Mouse (Mus musculus) olfactory bulb, adult 2 months (tissue): ENCODE results near the gene Asmt. TPM values are rescaled to one million over a fixed set of nuclear protein-coding genes. Genes with fewer than 3 reads are reported as not detected.

Source experiments
- H3K27ac ChIP-seq: fragments of 200-500 bp; 2 replicates; pipeline ENCODE4 v1.5.1; 2012; ENCODE audit warnings: low read depth, low read length; ENCODE audit not compliant: insufficient read depth
- H3K4me1 ChIP-seq: fragments of 200-500 bp; 2 replicates; pipeline ENCODE4 v1.6.1; 2012; ENCODE audit warnings: low read length; ENCODE audit not compliant: control insufficient read depth, insufficient read depth
- H3K4me3 ChIP-seq: fragments of 200-500 bp; 2 replicates; pipeline ENCODE4 v1.5.1; 2012; ENCODE audit warnings: mild to moderate bottlenecking, low read depth, low read length, moderate library complexity; ENCODE audit not compliant: insufficient read depth
- CTCF ChIP-seq: fragments of 200-500 bp; IDR thresholded peaks from 2 replicates; pipeline ENCODE4 v1.5.1; 2012; ENCODE audit warnings: low read depth, mild to moderate bottlenecking, low read length, moderate library complexity; ENCODE audit not compliant: insufficient read depth
- POLR2A ChIP-seq: fragments of 200-500 bp; IDR thresholded peaks from 2 replicates; pipeline ENCODE4 v1.6.1; 2012; ENCODE audit warnings: mild to moderate bottlenecking, low read depth, low read length, moderate library complexity; ENCODE audit not compliant: insufficient read depth
- WGBS: fragments of 180-500 bp; shearing (Covaris S2); methylation state at CpG from one replicate; pipeline ENCODE4 v1.1.7; 2018; 5-methylcytosine and 5-hydroxymethylcytosine counted together
- polyA plus RNA-seq: library from polyadenylated mRNA; stranded (reverse); fragments of >200 nt; gene quantifications from 2 replicates; pipeline ENCODE4 v1.2.4, GENCODE M21; 2012; ENCODE audit warnings: low replicate concordance; ENCODE audit not compliant: missing spikeins, insufficient read depth, insufficient read length

Asmt gene
- not detected in 2 replicates for polyA plus RNA-seq

DNA sequence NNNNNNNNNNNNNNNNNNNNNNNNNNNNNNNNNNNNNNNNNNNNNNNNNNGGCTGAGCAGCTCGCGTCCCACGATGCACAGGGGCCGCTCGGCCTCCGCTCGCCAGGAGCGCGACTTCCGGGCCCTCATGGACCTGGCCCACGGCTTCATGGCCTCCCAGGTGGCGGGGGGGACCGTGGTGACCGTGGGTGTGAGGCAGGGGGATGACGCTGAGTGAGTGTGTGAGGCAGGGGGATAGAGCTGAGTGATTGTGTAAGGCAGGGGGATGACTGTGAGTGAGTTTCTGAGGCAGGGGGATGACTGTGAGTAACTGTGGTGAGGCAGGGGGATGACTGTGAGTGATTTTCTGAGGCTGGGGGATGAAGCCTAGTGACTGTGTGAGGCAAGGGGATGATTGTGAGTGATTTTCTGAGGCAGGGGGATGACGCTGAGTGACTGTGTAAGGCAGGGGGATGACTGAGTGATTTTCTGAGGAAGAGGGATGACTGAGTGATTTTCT lies at the start of gene Asmt:
TSS of gene Asmt (plus strand) at position 51 of the 499 bp plus-strand sequence.
- no peak within 1 kb of the TSS for H3K4me3 ChIP-seq
- 92% methylated on average over 14 of the region's 16 CpGs for WGBS
- H3K4me1 ChIP-seq = no peaks in the 10 kb centered on the region
- H3K27ac ChIP-seq = no peak within 1 kb of the TSS
- TF ChIP-seq POLR2A (no peak), CTCF (no peak)

GRCm38 (mm10) chrX:170673233-170673951 lies 948 bp downstream of the Asmt start:
- WGBS = 78% methylated on average over 42 of the region's 42 CpGs
- no peak overlapping the region for H3K4me3 ChIP-seq

DNA sequence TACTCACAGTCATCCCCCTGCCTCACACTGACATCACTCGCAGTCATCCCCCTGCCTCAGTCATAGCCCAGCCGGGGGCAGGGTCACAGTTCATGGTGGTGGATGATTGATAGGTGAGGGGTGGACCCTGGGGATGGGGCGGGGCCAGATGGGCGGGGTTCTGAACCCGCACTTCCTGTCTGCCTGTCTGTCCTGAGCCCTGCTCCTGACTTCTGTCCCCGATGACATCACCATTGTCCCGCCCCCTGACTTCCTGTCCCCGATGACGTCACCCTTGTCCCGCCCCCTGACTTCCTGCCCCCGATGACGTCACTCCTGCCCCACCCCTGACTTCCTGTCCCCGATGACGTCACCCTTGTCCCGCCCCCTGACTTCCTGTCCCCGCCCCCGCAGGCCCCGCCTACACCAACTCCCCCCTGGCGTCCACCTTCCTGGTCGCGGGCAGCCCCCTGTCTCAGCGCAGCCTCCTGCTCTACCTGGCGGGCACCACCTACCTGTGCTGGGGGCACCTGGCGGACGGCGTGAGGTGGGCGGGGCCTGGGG lies 1.9 kb downstream of the Asmt start:
- H3K4me3 ChIP-seq = peak overlapping the region; percentile 22; the same call in 1 of the 2 replicates
- 78% methylated on average over 27 of the region's 27 CpGs for WGBS
- H3K27ac ChIP-seq = no peak overlapping the region
- H3K4me1 ChIP-seq = no peaks in the 10 kb centered on the region
- TF ChIP-seq CTCF (no peak), POLR2A (no peak)

More at GRCm38 (mm10) chrX:170673233-170673951, 948 bp downstream of the Asmt start:
- no peak for TF ChIP-seq CTCF
- TF ChIP-seq POLR2A = no peak
- Histone ChIP-seq H3K27ac (no peak overlapping the region), H3K4me1 (no peaks in the 10 kb centered on the region)

DNA sequence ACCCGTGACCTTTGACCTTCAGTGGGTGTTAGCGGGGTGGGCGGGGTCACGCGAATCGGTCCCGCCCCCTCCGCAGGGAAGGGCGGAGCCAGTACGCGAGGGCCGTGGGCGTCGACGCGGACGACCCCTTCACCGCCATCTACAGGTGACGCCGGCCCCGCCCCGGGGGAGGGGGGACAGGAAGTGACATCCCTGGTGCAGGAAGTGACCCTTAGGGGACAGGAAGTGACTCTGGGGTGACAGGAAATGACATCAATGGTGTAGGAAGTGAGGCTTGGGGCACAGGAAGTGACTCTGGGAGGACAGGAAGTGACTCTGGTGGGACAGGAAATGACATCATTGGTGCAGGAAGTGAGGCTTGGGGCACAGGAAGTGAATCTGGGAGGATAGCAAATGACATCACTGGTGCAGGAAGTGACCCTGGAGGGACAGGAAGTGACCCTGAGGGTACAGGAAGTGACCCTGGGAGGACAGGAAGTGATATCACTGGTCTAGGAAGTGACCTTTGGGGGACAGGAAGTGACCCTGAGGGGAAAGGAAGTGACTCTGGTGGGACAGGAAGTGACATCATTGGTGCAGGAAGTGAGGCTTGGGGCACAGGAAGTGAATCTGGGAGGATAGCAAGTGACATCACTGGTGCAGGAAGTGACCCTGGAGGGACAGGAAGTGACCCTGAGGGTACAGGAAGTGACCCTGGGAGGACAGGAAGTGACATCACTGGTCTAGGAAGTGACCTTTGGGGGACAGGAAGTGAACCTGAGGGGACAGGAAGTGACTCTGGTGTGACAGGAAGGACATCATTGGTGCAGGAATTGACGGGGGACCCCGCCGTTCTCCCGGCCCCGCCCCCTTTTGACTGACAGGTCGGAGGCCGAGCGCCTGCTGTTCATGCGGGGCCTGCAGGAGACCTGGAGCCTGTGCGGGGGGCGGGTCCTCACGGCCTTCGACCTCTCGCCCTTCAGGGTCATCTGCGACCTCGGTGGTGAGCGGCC lies 2.7 kb downstream of the Asmt start:
- no peak overlapping the region for H3K27ac ChIP-seq
- TF ChIP-seq CTCF = no peak
- no peak for TF ChIP-seq POLR2A
- no peaks in the 10 kb centered on the region for H3K4me1 ChIP-seq
- 83% methylated on average over 39 of the region's 39 CpGs for WGBS
- H3K4me3 ChIP-seq = no peak overlapping the region

- no peak overlapping the region for H3K27ac ChIP-seq
- 96% methylated on average over 39 of the region's 39 CpGs for WGBS
- no peak for TF ChIP-seq POLR2A
- no peak for TF ChIP-seq CTCF
These were observed 3.6 kb downstream of the Asmt start for GRCm38 (mm10) chrX:170675923-170676605.

GRCm38 (mm10) chrX:170676606-170677239 lies 4.3 kb downstream of the Asmt start:
- H3K4me3 ChIP-seq = no peak overlapping the region
- WGBS = 86% methylated on average over 67 of the region's 67 CpGs
- no peak for TF ChIP-seq CTCF
- TF ChIP-seq POLR2A = no peak
- H3K27ac ChIP-seq = no peak overlapping the region
- H3K4me1 ChIP-seq = no peaks in the 10 kb centered on the region

More at GRCm38 (mm10) chrX:170675923-170676605, 3.6 kb downstream of the Asmt start:
- no peaks in the 10 kb centered on the region for H3K4me1 ChIP-seq
- no peak overlapping the region for H3K4me3 ChIP-seq

GRCm38 (mm10) chrX:170677266-170677665 lies 4.8 kb downstream of the Asmt start:
- Histone ChIP-seq H3K4me3 (no peak overlapping the region), H3K4me1 (no peaks in the 10 kb centered on the region), H3K27ac (no peak overlapping the region)
- no peak for TF ChIP-seq CTCF
- no peak for TF ChIP-seq POLR2A
- 99% methylated on average over 17 of the region's 17 CpGs for WGBS

DNA sequence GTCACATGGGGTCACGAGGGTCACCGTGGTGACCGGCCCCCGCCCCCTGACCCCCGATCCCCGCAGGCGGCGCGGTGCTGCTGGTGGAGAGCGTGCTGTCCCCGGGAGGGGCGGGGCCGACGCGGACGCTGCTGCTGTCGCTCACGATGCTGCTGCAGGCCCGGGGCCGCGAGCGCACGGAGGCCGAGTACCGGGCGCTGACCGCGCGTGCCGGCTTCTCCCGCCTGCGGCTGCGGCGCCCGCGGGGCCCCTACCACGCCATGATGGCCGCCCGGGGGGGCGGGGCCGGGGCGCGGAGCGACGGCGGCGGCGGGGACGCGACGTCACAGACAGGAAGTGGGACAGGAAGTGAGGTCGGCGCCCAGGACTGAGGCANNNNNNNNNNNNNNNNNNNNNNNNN lies 5.2 kb downstream of the Asmt start:
- H3K4me1 ChIP-seq = no peaks in the 10 kb centered on the region
- H3K27ac ChIP-seq = no peak overlapping the region
- no peak for TF ChIP-seq CTCF
- TF ChIP-seq POLR2A = no peak
- WGBS = 99% methylated on average over 53 of the region's 53 CpGs
- H3K4me3 ChIP-seq = no peak overlapping the region
